Mouse (Mus musculus) layer of hippocampus, adult 8-10 months (tissue): ENCODE measurements around the gene Nsg1. TPM values are rescaled to one million over a fixed set of nuclear protein-coding genes. Genes with fewer than 3 reads are reported as not detected.

Experiments used
- DNase-seq, 2 experiments: peaks; one replicate each; pipeline ENCODE4 v3.0.0; 2022; ENCODE audit warnings: low spot score in 2 of 2
- total RNA-seq, 4 experiments: library from RNA; stranded (reverse); gene quantifications; 2 replicates each; pipeline ENCODE4 v1.2.4; 2022

Nsg1 gene
- total RNA-seq, 4 experiments from 2014 or later, result 361 to 451 (median 407) TPM

- DNase-seq, result no peak
Measured at GRCm38 (mm10) chr5:38146524-38146923, 13.2 kb downstream of the Nsg1 start.

DNA sequence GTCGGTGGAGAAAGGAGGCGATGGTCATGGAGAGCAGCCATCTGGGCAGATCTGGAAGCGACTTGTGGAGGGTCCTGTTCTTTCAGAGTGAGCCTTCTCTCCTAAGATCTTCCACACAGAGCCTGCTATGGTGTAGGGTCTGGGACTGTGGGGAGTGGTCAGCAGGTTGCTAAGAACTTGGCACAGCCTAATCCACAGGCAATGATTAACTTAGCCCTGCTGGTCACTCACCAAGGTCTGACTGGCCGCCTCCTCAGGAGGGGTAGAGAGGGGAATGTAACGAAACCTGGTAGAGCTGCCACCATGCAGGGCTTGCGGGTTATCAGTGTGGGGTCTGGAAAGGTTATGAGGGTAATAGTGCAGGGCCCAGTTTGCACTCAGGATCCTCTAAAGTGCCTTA is 18.8 kb downstream of the Nsg1 start:
- DNase-seq, result no peak

GRCm38 (mm10) chr5:38137163-38137562 is 22.5 kb downstream of the Nsg1 start:
- DNase-seq, result no peak

DNA sequence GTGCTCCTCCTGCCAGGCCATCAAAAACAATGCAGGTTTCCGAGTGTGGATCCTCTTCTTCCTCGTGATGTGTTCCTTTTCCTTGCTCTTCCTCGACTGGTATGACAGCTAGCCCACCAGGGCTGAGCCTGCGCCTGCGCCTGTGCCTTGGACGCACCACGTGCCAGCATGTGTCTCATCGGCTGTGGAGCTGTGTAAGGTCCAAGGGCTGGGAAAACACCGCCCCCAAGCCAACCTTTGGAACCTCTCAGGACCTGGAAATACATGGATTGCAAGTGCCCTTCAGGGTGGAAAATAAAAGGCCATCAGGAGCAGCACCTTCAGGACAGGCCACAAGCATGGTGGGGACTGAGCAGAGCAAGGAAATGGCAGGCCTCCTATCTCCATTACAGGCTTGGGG is 23.5 kb downstream of the Nsg1 start:
- DNase-seq, result no peak

GRCm38 (mm10) chr5:38129339-38129738 is 30.4 kb downstream of the Nsg1 start:
- no peak for DNase-seq

DNA sequence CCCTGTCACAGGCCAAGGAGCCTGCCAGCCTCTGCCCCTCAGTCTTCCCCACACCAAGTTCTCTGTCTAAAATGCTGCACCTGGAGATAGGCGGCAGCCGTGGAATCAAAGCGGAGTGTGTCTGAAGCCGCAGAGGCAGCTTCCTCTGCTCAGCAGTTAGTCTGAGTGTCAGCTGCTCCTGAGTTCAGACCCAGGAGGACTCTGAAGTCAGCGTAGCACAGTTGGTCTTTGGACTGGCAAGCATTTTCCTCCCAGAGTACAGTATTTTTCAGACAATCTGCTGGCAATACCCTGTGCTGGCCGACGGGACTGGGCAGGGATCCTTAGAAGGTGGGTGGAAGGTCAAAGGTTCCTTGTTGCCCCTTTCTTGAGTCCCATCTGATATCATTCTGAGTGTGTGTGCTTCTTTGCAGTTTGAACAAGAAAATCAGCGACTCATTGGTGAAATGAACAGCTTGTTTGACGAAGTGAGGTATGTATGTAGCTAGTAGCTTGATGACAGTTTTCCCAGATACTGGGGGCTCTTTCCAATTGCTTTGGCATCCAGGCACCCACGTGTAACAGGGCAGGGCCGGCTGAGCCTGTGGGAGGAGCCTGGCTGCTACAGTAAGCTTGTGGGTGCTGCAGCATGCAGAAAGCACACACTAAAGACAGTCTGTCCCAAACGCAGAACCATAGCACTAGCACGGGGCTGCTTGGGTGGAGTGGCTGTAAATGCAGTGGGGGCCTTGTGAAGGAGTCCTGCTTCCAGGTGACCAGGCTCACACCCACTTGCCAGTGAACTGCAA is 33.0 kb downstream of the Nsg1 start:
- DNase-seq, result peak in 1 of 2 experiments; percentile 54

GRCm38 (mm10) chr5:38121699-38122098 is 38.0 kb downstream of the Nsg1 start:
- no peak for DNase-seq

DNA sequence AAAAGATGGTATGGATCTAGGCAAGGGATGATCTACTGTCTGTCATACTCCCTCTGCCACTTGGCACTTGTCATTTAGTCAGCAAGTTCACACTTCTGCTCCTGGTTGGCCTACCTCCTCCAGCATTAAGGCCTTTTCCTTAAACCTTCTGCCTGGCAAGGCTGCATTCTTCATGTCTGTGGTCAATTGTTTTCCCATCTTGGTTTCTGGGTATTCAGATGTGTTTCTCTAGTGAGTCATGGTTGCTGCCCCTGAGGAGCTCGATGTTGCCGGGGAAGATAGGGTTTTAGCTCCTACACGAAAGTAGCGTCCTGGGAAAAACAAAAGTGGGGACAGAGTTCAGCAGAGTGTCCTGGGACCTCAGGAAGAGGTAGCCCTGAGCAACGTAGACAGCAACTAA is 40.4 kb downstream of the Nsg1 start:
- DNase-seq, result no peak

- DNase-seq, result peak in 1 of 2 experiments; percentile 66
Measured at GRCm38 (mm10) chr5:38117056-38117455, 42.7 kb downstream of the Nsg1 start.

GRCm38 (mm10) chr5:38114526-38114925 is 45.2 kb downstream of the Nsg1 start:
- DNase-seq, result no peak

GRCm38 (mm10) chr5:38106807-38107206 is 52.9 kb downstream of the Nsg1 start:
- no peak for DNase-seq

DNA sequence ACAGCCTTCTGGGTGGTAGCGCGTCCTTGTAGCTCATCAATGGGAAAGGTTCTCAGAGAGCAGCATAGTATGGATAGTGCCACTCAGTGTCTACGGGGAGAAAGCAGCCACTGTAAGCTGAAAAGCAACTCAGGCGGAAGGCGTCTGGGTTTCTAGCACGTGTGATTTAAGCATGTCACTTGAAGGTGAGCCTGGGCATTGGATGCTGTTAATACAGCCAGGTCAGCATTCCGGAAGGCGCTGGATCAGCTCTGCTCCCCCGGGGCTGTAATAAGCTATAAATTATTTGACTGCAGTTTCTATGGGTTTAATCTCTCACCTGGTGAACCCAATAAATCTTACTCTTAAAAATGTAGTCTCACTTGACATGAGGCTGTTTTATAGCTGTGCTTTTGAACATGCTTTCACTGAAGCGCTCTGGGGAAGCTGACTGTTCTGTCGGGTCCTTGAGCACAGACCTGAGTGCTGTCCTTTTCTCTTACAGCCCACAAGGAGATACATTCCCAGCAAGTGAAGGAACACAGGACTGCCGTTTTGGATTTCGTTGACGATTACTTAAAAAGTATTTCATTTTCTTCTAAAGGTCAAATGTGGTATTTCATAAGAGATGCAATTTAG is 53.5 kb downstream of the Nsg1 start:
- DNase-seq, result no peak

DNA sequence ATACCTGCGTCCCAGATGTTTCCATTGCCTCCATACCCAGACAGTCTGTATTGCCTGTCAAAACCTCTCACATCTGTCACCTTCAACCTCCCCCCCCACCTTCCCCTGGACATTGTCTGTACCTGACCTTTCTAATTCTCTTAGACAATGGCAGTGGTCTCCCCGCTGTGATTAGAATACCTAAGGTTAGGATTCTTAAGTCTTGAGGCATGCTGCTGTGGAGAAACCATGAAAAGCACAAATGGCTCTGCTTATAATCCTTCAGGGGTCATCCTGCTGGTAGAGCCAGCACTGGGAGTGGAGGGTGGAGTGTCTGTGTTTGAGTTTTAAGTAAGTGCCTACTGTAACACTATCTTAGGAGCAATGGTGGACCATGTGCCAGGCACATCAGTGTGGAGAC is 56.8 kb downstream of the Nsg1 start:
- DNase-seq, result no peak

DNA sequence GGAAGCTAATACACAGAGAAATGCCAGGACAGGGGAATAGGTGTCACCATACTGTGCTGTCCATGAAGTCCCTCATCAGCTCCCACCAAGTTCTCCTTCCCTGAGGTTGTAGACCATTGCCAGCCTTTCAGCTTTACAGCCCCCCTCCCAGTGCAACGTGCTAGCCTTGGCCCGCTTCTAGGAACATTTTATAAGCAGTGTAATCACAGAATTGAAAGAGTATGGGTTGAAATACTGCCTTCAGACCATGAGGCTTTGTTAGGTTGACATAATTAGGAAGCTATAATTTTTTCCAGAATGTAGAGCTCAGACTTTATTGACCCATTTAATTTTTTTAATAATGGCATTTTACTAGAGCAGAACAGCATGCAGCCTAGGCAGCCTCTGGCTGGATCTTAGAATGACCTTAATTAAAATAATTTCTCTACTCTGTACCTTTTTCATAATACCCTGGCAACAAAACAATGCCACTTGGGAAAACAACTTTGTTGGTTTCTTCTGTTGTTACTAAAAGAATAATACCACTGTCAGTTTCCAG is 60.5 kb downstream of the Nsg1 start:
- no peak for DNase-seq

DNA sequence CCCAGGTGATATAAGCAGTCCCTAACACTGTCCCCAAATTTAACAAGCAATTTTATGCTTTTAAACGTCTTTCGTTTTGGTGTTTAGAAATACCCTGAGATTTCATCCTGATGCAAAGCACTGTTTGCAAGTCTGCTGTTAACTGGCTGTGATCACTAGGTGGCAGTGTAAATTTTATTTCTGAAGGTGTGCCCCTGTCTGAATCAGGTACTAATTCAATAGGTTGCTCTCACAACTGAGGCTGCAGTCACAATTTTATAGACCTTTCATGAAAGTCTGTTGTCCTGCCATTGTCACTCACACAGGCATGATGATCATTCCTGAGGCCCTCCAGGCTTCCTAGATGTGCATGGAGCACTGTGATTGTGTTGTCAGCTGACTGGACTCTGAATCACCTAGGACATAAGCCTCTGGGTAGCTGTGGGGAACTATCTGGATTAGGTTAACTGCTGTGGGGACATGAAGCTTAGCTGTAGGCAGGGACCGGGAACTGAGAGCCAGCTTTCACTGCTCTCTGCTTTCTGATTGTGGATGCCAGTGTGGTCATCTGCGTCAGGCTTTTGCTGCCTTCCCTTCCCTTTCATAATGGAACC is 62.1 kb downstream of the Nsg1 start:
- no peak for DNase-seq

DNA sequence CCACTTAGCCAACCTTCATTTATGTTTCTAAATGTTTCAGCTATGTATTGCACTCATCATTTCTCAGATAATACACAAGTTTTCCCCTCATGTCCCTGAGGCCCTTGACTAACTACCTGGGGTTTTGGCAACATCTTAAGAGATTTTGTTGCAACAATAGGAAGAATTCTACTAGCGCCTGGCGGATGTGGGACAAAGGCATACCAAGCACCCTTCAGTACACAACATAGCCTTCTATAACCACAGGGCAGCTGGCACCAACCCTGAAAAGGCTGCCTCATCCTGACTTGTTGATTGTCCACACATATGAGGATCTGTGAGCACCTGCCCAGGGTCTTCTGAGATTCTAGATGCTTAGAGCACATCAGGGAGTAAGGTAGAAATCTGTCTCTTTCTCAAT is 65.4 kb downstream of the Nsg1 start:
- DNase-seq, result no peak

DNA sequence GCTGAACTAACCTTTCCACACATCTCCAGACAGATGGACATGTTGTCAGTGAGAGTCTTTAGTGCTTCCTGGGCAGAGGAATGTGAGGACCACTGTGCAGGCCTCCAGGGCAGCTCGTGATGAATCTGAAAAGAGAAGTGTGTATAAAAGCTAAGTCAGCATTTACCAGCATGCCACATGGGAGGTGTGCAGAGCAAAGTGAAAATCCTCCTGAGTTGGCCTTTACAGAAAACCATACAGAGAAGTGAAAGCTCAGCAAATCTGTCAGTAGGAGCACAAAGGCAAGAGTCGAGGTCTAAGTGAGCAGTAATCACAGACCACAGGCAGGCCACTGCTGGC is 67.8 kb downstream of the Nsg1 start:
- no peak for DNase-seq

GRCm38 (mm10) chr5:38091046-38091965 is 68.4 kb downstream of the Nsg1 start:
- DNase-seq, result no peak

DNA sequence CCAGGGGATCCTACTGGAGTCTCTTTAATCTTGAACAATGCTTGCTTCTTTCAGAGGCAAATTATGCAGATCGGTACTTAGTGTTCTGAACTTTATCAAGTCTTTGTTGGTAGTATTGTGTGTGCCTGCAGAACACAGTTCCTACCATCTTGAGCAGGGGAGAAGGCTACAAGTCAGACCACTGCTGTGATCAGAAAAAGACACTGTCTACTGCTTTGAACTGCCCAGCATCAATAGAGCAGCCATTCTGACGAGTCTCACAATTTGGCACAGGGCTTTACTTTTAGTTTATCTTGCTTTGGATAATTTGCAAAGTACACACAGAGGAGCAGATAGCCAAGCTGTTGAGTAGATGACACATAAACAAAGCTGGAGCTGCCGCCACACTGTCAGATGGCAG is 69.1 kb downstream of the Nsg1 start:
- DNase-seq, result no peak

DNA sequence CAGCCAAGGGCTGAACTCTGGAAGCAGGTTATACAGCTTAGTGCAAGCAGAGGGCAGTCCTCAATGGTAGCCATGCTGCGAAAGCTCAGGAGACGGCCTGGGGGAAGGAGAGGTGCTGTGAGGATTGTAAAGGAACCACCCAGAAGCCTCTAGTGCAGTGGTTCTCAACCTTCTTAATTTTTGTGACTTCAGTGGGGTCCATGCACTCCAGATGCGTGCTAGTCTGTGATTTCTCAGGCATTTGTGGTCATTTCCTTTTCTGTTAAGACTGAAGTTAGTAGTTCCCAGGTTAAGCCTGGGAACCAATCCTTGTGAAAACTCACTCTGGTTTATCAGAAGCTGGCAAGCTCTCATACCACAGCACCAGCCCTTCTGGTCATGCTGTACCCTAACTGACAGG is 69.6 kb downstream of the Nsg1 start:
- DNase-seq, result no peak
